Mouse (Mus musculus) brain, embryonic 14.5 days (tissue): Measurements from ENCODE around the gene Olfr1211. TPM values are rescaled to one million over a fixed set of nuclear protein-coding genes. Genes with fewer than 3 reads are reported as not detected.

Experiments used
- DNase-seq: peaks from one replicate; pipeline ENCODE4 v3.0.0-alpha.2; 2011; ENCODE audit warnings: low read depth
- CTCF ChIP-seq: fragments of 200-500 bp; IDR thresholded peaks from 2 replicates; pipeline ENCODE4 v1.5.1; 2012; ENCODE audit warnings: inconsistent platforms, mild to moderate bottlenecking, moderate library complexity, borderline replicate concordance; ENCODE audit not compliant: insufficient read depth, insufficient read length; ENCODE audit errors: extremely low read depth
- POLR2A ChIP-seq: fragments of 200-500 bp; IDR thresholded peaks from 2 replicates; pipeline ENCODE4 v1.6.1; 2012; ENCODE audit warnings: mild to moderate bottlenecking, inconsistent platforms, borderline replicate concordance; ENCODE audit not compliant: poor library complexity, insufficient read depth, insufficient read length, severe bottlenecking; ENCODE audit errors: extremely low read depth
- polyA plus RNA-seq: library from polyadenylated mRNA; depleted of rRNA; stranded (reverse); fragments of >200 nt; gene quantifications from 2 replicates; pipeline ENCODE4 v1.2.3, GENCODE M21; 2012; rRNA removed

Olfr1211 gene
- not detected in 2 replicates for polyA plus RNA-seq

DNA sequence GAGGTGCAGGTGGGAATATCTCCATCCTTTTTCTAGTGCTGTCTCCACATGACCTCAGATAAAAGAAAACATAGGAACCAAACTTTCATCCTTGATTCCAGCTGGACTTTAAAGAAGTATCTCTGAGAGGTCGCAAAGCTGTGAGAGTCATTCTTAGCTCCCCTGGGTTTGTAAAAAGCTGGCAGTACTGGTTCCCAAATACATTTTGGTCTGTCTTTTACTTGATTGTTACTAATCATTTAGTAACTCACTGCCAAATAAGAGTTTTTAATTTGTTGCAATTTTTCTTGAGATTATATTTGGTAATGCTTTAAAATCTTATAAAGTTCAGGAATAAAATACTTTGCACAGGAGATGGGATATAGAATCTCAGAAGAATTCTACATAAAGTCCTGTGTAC is at the start of gene Olfr1211:
Olfr1211 (minus strand) TSS at position 101 of the 400 bp plus-strand sequence.
- TF ChIP-seq POLR2A (no peak), CTCF (no peak)
- no peak for DNase-seq

DNA sequence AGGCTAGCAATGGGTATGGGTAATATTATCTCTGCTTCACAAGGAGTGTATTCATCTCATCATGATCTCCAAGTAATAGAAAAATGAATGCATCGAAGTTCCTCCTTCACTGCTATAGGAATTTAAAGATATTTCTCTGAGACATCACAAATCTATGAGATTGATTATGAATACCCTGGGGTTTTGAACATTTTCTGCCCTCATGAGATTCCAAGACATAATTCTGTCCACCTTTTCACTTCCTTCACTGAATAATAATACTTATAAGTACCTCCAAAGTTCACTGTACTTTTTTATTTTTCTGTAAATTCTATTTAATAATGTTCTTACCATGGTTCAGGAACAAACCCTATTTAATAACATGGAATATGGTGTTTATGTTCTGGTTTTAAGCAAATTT is 42.3 kb upstream of the Olfr1211 start, which contains the start of gene Gm13762:
Gm13762 (minus strand) TSS at position 101 of the 400 bp plus-strand sequence.
- no peak for TF ChIP-seq CTCF
- TF ChIP-seq POLR2A: no peak

GRCm38 (mm10) chr2:88953669-88954068 is 15.8 kb upstream of the Olfr1211 start, which contains the start of gene Olfr1212:
Olfr1212 (plus strand) TSS chr2:88953969.
- no peak for DNase-seq
- no peak for TF ChIP-seq POLR2A
- TF ChIP-seq CTCF: no peak

More for the DNA sequence above, 42.3 kb upstream of the Olfr1211 start, which contains the start of gene Gm13762:
- no peak for DNase-seq

DNA sequence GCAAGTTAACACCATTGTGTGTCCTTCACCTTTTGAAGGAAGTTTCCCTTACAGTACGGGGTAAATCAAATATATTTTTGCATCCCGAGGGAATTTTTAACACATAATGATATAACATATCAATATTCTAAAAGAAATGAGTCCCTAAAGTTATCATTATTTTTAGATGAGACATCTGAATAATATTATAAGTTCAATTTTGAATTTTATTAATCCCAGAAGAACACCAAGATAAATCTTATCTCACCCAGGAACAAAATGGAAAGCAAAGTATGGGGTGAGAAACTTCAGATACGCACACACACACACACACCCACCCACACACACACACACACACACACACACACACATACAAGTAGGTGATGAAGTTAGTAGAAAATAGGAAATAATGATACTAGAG is 22.9 kb downstream of the Olfr1211 start, which contains the start of gene Olfr1209:
Olfr1209 (minus strand) TSS at position 101 of the 400 bp plus-strand sequence.
- no peak for DNase-seq
- no peak for TF ChIP-seq POLR2A
- TF ChIP-seq CTCF: no peak

GRCm38 (mm10) chr2:88902211-88902610 is 35.7 kb downstream of the Olfr1211 start, which contains the start of gene Olfr1208:
Olfr1208 (minus strand) TSS chr2:88902311.
- TF ChIP-seq CTCF (no peak), POLR2A (no peak)
- DNase-seq: no peak

Other genes with a start within 250 kb of the Olfr1211 start
- gene Olfr1195, start 248.9 kb downstream of the Olfr1211 start, polyA plus RNA-seq: not detected in 2 replicates
- gene Olfr1196, start 233.5 kb downstream of the Olfr1211 start, polyA plus RNA-seq: not detected in 2 replicates
- not detected in 2 replicates for gene Olfr1197, start 205.7 kb downstream of the Olfr1211 start, polyA plus RNA-seq
- not detected in 2 replicates for gene Olfr1198, start 186.7 kb downstream of the Olfr1211 start, polyA plus RNA-seq
- not detected in 2 replicates for gene Olfr1199, start 177.6 kb downstream of the Olfr1211 start, polyA plus RNA-seq
- gene Olfr1200, start 167.6 kb downstream of the Olfr1211 start, polyA plus RNA-seq: not detected in 2 replicates
- not detected in 2 replicates for gene Olfr1201, start 145.1 kb downstream of the Olfr1211 start, polyA plus RNA-seq
- gene Olfr1202, start 123.6 kb downstream of the Olfr1211 start, polyA plus RNA-seq: not detected in 2 replicates
- not detected in 2 replicates for gene Olfr1205, start 108.4 kb downstream of the Olfr1211 start, polyA plus RNA-seq
- gene Olfr1204, start 88.8 kb downstream of the Olfr1211 start, polyA plus RNA-seq: not detected in 2 replicates
- not detected in 2 replicates for gene Olfr1206, start 74.9 kb downstream of the Olfr1211 start, polyA plus RNA-seq
- gene Olfr1208, start 35.8 kb downstream of the Olfr1211 start, polyA plus RNA-seq: not detected in 2 replicates
- not detected in 2 replicates for gene Olfr1209, start 23.0 kb downstream of the Olfr1211 start, polyA plus RNA-seq
- gene Olfr1212, start 15.9 kb upstream of the Olfr1211 start, polyA plus RNA-seq: not detected in 2 replicates
- gene Gm13762, start 42.2 kb upstream of the Olfr1211 start, polyA plus RNA-seq: not detected in 2 replicates
- gene Olfr1214, start 54.5 kb upstream of the Olfr1211 start, polyA plus RNA-seq: not detected in 2 replicates
- gene Olfr1215, start 68.9 kb upstream of the Olfr1211 start, polyA plus RNA-seq: not detected in 2 replicates
- gene Olfr1216, start 80.2 kb upstream of the Olfr1211 start, polyA plus RNA-seq: not detected in 2 replicates
- gene Olfr1217, start 94.0 kb upstream of the Olfr1211 start, polyA plus RNA-seq: not detected in 2 replicates
- gene Olfr1218, start 123.1 kb upstream of the Olfr1211 start, polyA plus RNA-seq: not detected in 2 replicates
- gene Olfr1219, start 145.4 kb upstream of the Olfr1211 start, polyA plus RNA-seq: not detected in 2 replicates
- gene Olfr1220, start 168.7 kb upstream of the Olfr1211 start, polyA plus RNA-seq: not detected in 2 replicates
- not detected in 2 replicates for gene Olfr1221, start 179.2 kb upstream of the Olfr1211 start, polyA plus RNA-seq
- gene Olfr1222, start 194.9 kb upstream of the Olfr1211 start, polyA plus RNA-seq: not detected in 2 replicates
- gene Olfr1223, start 213.4 kb upstream of the Olfr1211 start, polyA plus RNA-seq: not detected in 2 replicates
- not detected in 2 replicates for gene Olfr1224-ps1, start 226.0 kb upstream of the Olfr1211 start, polyA plus RNA-seq
- gene Olfr1225, start 236.6 kb upstream of the Olfr1211 start, polyA plus RNA-seq: not detected in 2 replicates